Comparison of ENCODE assay signal across 9 mouse cellular contexts in the genomic region with DNA sequence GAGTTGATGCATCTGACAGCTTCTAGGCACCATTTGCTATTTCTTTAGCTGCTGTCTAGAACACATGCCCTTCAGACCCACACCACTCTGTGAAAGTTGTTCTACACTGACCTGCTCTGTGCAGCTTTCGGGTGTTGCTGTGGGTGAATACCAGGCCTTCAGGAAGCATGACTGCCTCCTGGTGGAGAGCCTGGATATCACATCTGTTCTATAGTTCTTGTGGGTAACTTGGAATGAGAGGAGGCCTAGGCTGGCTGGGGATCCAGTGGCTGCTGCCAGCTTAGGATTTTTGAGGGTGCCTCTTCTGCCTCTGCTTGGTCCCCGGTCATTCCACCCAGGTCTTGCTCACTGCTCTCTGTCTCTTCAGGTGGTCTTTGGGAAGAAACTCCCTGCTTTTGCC. TPM values are rescaled to one million over a fixed set of nuclear protein-coding genes. Genes with fewer than 3 reads are reported as not detected.
DNase-seq lines count a peak whose midpoint lies in the region; TF ChIP-seq lines count a peak whose summit lies in the region.
"Had no signal": no experiment of that assay in that cellular context is flagged by ENCODE, and none has a peak within 500 bp of the region (broad histone marks: within the 10 kb centered on the region; RNA-seq: fewer than 3 reads in every experiment).

No protein-coding gene starts in this region.

- H3K27me3 ChIP-seq in MEL (ENCODE audit: control insufficient read depth in 1 of 2, insufficient read depth in 2 of 2, low read length in 2 of 2): no peaks in the 10 kb centered on the region

- H3K9ac ChIP-seq in MEL (ENCODE audit: control insufficient read depth, low read depth, low read length, poor library complexity, severe bottlenecking): no peak overlapping the region

- H3K27ac ChIP-seq in layer of hippocampus, adult 2 months: no peak overlapping the region
- H3K27ac ChIP-seq in MEL (ENCODE audit: control insufficient read depth, low read depth, low read length): no peak overlapping the region

- intact Hi-C loops in left cerebral cortex, postnatal 25 days (cut with DNase I): loop anchor here (5.0 kb wide), 1 partner anchor 199 kb away; a partner anchor contains a TSS

- peaks cover 35% of the 10 kb centered on the region for H3K79me2 ChIP-seq in MEL (ENCODE audit: control insufficient read depth, insufficient read depth, low read length, poor library complexity)

- peaks cover 0 to 12% of the 10 kb centered on the region in 2 experiments; a peak in 3 of 4 replicates for H3K4me1 ChIP-seq in MEL (ENCODE audit: control insufficient read depth in 1 of 2, insufficient read depth in 2 of 2, low read length in 2 of 2)

- no peak overlapping the region for H3K4me3 ChIP-seq in layer of hippocampus, adult 2 months
- no peak overlapping the region for H3K4me3 ChIP-seq in MEL (ENCODE audit: control insufficient read depth in 1 of 2, insufficient read depth in 1 of 2, low read depth in 2 of 2, low read length in 2 of 2)

- TF ChIP-seq CTCF in layer of hippocampus, adult 2 months (conservative IDR thresholded peaks at IDR 0.05): peak; percentile 86
- TF ChIP-seq CTCF in MEL (IDR thresholded peaks at IDR 0.05 in 2 of 3, conservative IDR thresholded peaks at IDR 0.05 in 1 of 3; ENCODE audit: control insufficient read depth in 1 of 3, insufficient read depth in 1 of 3, low read depth in 2 of 3, low read length in 3 of 3, poor library complexity in 1 of 3, severe bottlenecking in 1 of 3): peak; percentile 64 to 81 (median 67)

- DNase-seq in layer of hippocampus, adult 2 months (ENCODE audit: low spot score in 2 of 2): peak in 1 of 2 experiments; percentile 71
- DNase-seq in layer of hippocampus, adult 9-11 months: no peak
- DNase-seq in MEL (ENCODE audit: low read depth, low spot score): peak; percentile 85
- peak; percentile 83 to 87 for DNase-seq in cerebellum, postnatal 10 days
- peak; percentile 54 to 74 for DNase-seq in gastrocnemius, postnatal 4 days (ENCODE audit: low spot score in 2 of 2)
- peak; percentile 63 to 65 for DNase-seq in left cerebral cortex, postnatal 25 days (ENCODE audit: low spot score in 2 of 2)
- peak; percentile 66 to 75 for DNase-seq in natural killer cell, adult 2 months (ENCODE audit: low spot score in 2 of 2)
- DNase-seq in thymus, postnatal 4 days: peak; percentile 87

- no peaks in the 10 kb centered on the region for H3K9me3 ChIP-seq in MEL (replicated peaks; ENCODE audit: insufficient read depth, low read length)

- TF ChIP-seq RAD21 in MEL (IDR thresholded peaks at IDR 0.05; ENCODE audit: low read depth, low read length): peak; percentile 37

- peaks cover 11 to 12% of the 10 kb centered on the region in 2 experiments; a peak in 3 of 4 replicates for H3K36me3 ChIP-seq in MEL (ENCODE audit: control insufficient read depth in 1 of 2, insufficient read depth in 2 of 2, low read length in 2 of 2)

- TF ChIP-seq EP300 in MEL (IDR thresholded peaks at IDR 0.05; ENCODE audit: low read depth in 1 of 2, low read length in 2 of 2): no peak

- no peak for TF ChIP-seq POLR2A in MEL (IDR thresholded peaks at IDR 0.05; ENCODE audit: control insufficient read depth in 1 of 2, insufficient read depth in 1 of 2, low read depth in 1 of 2, low read length in 2 of 2, poor library complexity in 1 of 2)

TF ChIP-seq in MEL, 35 proteins besides CTCF, POLR2A, EP300 and RAD21:
- TF ChIP-seq MXI1 (IDR thresholded peaks at IDR 0.05; ENCODE audit: low read depth, low read length) (no peak), SMC3 (IDR thresholded peaks at IDR 0.05; ENCODE audit: low read depth, low read length) (peak; percentile 51), TCF12 (IDR thresholded peaks at IDR 0.05; ENCODE audit: low read depth, low read length) (no peak), ZC3H11A (IDR thresholded peaks at IDR 0.05; ENCODE audit: low read depth, low read length) (peak; percentile 11)

RNA-seq across cellular contexts. Expression of a gene that starts 6.7 kb away (rescaled TPM):
- 10 to 100 TPM; 36.6 to 43.9 TPM for total RNA-seq in layer of hippocampus, adult 2 months (2021)
- 21.9 and 22.2 TPM in 2 replicates for total RNA-seq in MEL (2012; rRNA removed)
- polyA plus RNA-seq in MEL (2012; ENCODE audit: insufficient read depth in 1 of 2, insufficient read length in 2 of 2, low read depth in 1 of 2, low replicate concordance in 2 of 2, missing spikeins in 1 of 2): 10 to 100 TPM; 59.0 to 80.4 TPM
- 10 to 100 TPM; 25.7 to 29.6 TPM for total RNA-seq in gastrocnemius, postnatal 4 days (2021)
- total RNA-seq in left cerebral cortex, postnatal 25 days (2021): 10 to 100 TPM; 38.5 to 39.3 TPM

RNA-seq across cellular contexts. Expression of a gene that starts 13.6 kb away (rescaled TPM):
- 100 to 1,000 TPM; 146 to 155 TPM for total RNA-seq in layer of hippocampus, adult 2 months (2021)
- total RNA-seq in MEL (2012; rRNA removed): 0.15 TPM in 1 of 2 replicates, not detected in the other
- under 1 TPM in 1 of 2 experiments, not detected in 1; 0.68 TPM for polyA plus RNA-seq in MEL (2012; ENCODE audit: insufficient read depth in 1 of 2, insufficient read length in 2 of 2, low read depth in 1 of 2, low replicate concordance in 2 of 2, missing spikeins in 1 of 2)
- under 1 TPM; 0.13 to 0.15 TPM for total RNA-seq in gastrocnemius, postnatal 4 days (2021)
- total RNA-seq in left cerebral cortex, postnatal 25 days (2021): 100 to 1,000 TPM; 203 to 214 TPM

RNA-seq across cellular contexts. Expression of a gene that starts 17.9 kb away (rescaled TPM):
- total RNA-seq in layer of hippocampus, adult 2 months (2021): 1 to 10 TPM; 2.0 to 2.3 TPM
- not detected in 2 replicates for total RNA-seq in MEL (2012; rRNA removed)
- not detected for polyA plus RNA-seq in MEL (2012; ENCODE audit: insufficient read depth in 1 of 2, insufficient read length in 2 of 2, low read depth in 1 of 2, low replicate concordance in 2 of 2, missing spikeins in 1 of 2)
- total RNA-seq in gastrocnemius, postnatal 4 days (2021): not detected
- 1 to 10 TPM in 1 of 2 experiments, not detected in 1; 1.2 TPM for total RNA-seq in left cerebral cortex, postnatal 25 days (2021)
- polyA plus RNA-seq: frontal cortex, adult 2 months had no signal

RNA-seq across cellular contexts. Expression of a gene that starts 19.8 kb away (rescaled TPM):
- 10 to 100 TPM; 22.3 to 22.4 TPM for total RNA-seq in layer of hippocampus, adult 2 months (2021)
- 78.6 and 86.8 TPM in 2 replicates for total RNA-seq in MEL (2012; rRNA removed)
- 10 to 100 TPM in 1 of 2 experiments, not detected in 1; 83.0 TPM for polyA plus RNA-seq in MEL (2012; ENCODE audit: insufficient read depth in 1 of 2, insufficient read length in 2 of 2, low read depth in 1 of 2, low replicate concordance in 2 of 2, missing spikeins in 1 of 2)
- total RNA-seq in gastrocnemius, postnatal 4 days (2021): 10 to 100 TPM; 22.9 to 24.6 TPM
- total RNA-seq in left cerebral cortex, postnatal 25 days (2021): 10 to 100 TPM; 19.9 to 20.2 TPM

RNA-seq across cellular contexts. Expression of a gene that starts 19.8 kb away (rescaled TPM):
- 1 to 10 TPM; 3.3 to 3.4 TPM for total RNA-seq in layer of hippocampus, adult 2 months (2021)
- total RNA-seq in MEL (2012; rRNA removed): 0.39 and 0.62 TPM in 2 replicates
- polyA plus RNA-seq in MEL (2012; ENCODE audit: insufficient read depth in 1 of 2, insufficient read length in 2 of 2, low read depth in 1 of 2, low replicate concordance in 2 of 2, missing spikeins in 1 of 2): 1 to 10 TPM in 1 of 2 experiments, not detected in 1; 2.4 TPM
- 1 to 10 TPM; 2.2 to 3.3 TPM for total RNA-seq in gastrocnemius, postnatal 4 days (2021)
- total RNA-seq in left cerebral cortex, postnatal 25 days (2021): 1 to 10 TPM; 3.1 to 3.7 TPM

Comparison
In these comparisons a context has a peak if more than half of its experiments do, and no peak if none do; other contexts are left out.
1. RNA of a gene that starts 13.6 kb away (total RNA-seq): 203 to 214 TPM in left cerebral cortex, postnatal 25 days and 146 to 155 TPM in layer of hippocampus, adult 2 months; 0.15 TPM in MEL and 0.13 to 0.15 TPM in gastrocnemius, postnatal 4 days; every median in the first group is over 100 times any median in the second.